Mouse (Mus musculus): ENCODE data around the gene Gpr157. TPM values are rescaled to one million over a fixed set of nuclear protein-coding genes. Genes with fewer than 3 reads are reported as not detected.

Gpr157 gene
- polyA plus RNA-seq, 1 experiment from 2014 or later: 0.26 TPM

DNA sequence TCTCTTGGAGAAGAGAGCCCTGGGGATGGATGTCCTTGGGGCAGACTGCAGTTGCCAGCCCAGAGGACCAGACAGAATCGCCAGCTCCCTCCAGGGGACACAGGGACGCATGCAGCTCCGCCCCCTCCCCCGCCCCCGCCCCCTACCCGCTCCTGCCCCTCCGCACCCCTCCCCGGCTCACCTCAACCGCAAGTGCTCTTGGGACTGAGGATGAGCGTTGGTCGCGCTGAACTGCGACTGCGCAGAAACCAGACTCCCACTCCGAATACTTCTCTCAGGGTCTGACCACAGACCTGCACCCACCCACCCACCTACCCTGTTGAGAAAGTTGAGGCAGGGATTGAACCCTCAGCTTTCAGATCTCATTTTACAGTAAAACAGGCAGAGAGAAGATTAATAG lies 31.9 kb downstream of the Gpr157 start, which contains the start of gene Slc2a5:
Slc2a5 (plus strand) TSS at position 229 of the 400 bp plus-strand sequence.
- Histone ChIP-seq H3K9ac (replicated peaks) (no peak within 1 kb of the TSS), H3K27me3 (no peaks in the 10 kb centered on the region), H3K4me3 (replicated peaks) (peak within 1 kb of the TSS; percentile 13; the same call in 1 of the 2 replicates), H3K27ac (no peak within 1 kb of the TSS), H3K4me2 (replicated peaks) (peak within 1 kb of the TSS; percentile 41), H3K9me3 (no peaks in the 10 kb centered on the region), H3K36me3 (no peaks in the 10 kb centered on the region), H3K4me1 (replicated peaks) (peaks cover 8% of the 10 kb centered on the region; the same call in 1 of the 2 replicates)
- 5% methylated on average over 13 of the region's 15 CpGs for WGBS
- 0 out of 2 replicates have a peak, but pooled peaks have one; percentile 37 for ATAC-seq

GRCm38 (mm10) chr4:150119640-150120039 lies 32.5 kb downstream of the Gpr157 start:
- Histone ChIP-seq H3K27me3 (no peaks in the 10 kb centered on the region), H3K4me3 (replicated peaks) (0 out of 2 replicates have a peak overlapping the region, but pooled peaks have one; percentile 13), H3K9me3 (no peaks in the 10 kb centered on the region), H3K4me2 (replicated peaks) (peak overlapping the region; percentile 41), H3K4me1 (replicated peaks) (peaks cover 8% of the 10 kb centered on the region; the same call in 1 of the 2 replicates), H3K27ac (no peak overlapping the region), H3K36me3 (no peaks in the 10 kb centered on the region), H3K9ac (replicated peaks) (no peak overlapping the region)
- 75% methylated on average over 14 of the region's 14 CpGs for WGBS
- ATAC-seq: no peak

DNA sequence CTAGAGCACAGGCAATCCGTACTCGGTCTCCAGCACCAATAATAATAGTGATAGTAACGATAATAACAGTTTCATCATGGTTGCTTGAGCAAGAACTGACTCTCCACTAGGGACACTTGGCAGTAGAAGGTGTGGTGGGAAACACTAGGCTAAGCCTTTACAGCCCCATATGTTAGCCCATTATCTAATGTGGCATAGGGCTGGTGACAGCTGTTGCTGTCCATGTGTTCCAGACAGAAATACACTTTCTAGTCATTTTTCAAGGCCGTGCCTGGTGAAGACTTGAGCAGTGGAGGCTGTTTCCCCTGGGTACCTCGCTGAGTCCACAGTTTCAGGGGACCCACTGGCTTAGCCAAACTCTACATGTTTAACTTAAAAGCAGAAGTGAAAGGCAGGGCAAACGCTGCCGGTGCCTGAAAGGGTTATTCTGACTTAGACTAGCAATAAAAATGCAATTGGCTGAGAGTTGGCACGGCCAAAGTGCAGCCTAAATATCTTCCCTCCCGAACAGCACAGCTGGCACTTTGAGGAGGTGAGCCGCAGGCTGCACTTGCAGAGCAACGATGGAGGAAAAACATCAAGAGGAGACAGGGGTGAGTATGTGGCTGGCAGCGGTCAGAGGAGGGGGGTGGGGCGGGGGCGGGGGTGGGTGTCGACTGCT lies 33.1 kb downstream of the Gpr157 start:
- Histone ChIP-seq H3K4me1 (replicated peaks) (peaks cover 8% of the 10 kb centered on the region; the same call in 1 of the 2 replicates), H3K4me3 (replicated peaks) (no peak overlapping the region), H3K4me2 (replicated peaks) (no peak overlapping the region), H3K9ac (replicated peaks) (no peak overlapping the region), H3K27me3 (no peaks in the 10 kb centered on the region), H3K36me3 (no peaks in the 10 kb centered on the region), H3K9me3 (no peaks in the 10 kb centered on the region), H3K27ac (no peak overlapping the region)
- WGBS: 67% methylated on average over 15 of the region's 15 CpGs
- ATAC-seq: no peak

DNA sequence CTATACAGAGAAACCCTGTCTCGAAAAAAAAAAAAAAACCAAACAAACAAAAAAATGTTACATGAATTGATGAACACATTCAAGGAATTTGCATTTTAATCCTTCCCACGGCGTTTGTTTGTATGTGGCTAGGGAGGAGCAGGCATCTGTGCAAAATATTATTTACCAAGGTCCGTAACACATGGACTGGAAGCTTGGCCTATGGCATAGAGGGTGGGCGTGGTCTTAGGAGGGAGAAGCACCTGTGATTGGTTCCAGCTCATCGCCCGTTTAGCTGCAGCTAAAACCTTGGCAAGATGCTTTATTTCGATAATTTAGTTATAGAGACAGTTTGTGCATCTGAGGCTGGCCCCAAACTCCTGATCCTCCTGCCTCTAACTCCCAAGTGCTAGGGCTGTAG lies 34.3 kb downstream of the Gpr157 start:
- Histone ChIP-seq H3K27me3 (no peaks in the 10 kb centered on the region), H3K9ac (replicated peaks) (no peak overlapping the region), H3K9me3 (no peaks in the 10 kb centered on the region), H3K4me2 (replicated peaks) (no peak overlapping the region), H3K4me3 (replicated peaks) (no peak overlapping the region), H3K36me3 (no peaks in the 10 kb centered on the region), H3K4me1 (replicated peaks) (peaks cover 8% of the 10 kb centered on the region; the same call in 1 of the 2 replicates), H3K27ac (no peak overlapping the region)
- WGBS: 82% methylated on average over 8 of the region's 8 CpGs
- ATAC-seq: no peak

DNA sequence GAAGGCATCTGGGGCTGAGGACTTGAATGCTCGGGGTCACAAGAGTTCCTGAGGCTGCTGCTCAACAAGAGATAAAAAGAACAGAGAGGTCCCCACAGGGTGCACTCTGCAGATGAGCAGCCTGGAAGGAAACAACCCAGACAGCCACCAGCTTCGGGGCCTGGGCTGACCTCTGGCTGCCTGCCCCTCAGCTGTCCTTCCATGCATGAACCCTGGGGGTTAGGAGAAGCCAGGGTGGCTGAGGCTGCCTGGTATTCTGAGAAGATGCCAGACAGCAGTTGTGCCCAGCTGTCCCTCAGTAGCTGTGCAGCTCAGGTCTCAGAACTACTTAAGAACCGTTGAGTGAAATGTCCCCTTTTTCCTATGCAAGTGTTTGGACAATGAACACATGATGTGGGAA lies 35.3 kb downstream of the Gpr157 start:
- WGBS: 62% methylated on average over 3 of the region's 3 CpGs

DNA sequence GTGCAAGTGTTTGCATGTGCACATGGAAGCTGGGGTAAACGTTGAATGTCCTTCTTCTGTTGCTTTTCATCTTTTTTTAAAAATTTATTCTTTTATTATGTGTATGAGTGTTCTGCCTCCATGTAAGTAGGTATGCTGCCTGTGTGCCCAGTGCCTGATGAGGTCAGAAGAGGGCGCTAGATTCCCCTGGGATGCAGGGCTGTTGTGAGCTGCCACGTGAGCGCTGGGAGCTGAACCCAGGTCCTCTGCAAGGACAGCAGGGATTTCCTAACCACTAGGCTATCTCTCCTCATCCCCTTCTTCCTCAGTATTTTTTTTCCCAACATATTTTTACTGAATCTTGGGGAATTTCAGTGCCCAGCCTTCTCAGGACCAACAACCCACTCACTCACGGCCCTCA lies 39.2 kb downstream of the Gpr157 start:
- Histone ChIP-seq H3K27ac (no peak overlapping the region), H3K4me1 (replicated peaks) (no peaks in the 10 kb centered on the region), H3K4me3 (replicated peaks) (no peak overlapping the region), H3K4me2 (replicated peaks) (no peak overlapping the region), H3K9ac (replicated peaks) (no peak overlapping the region), H3K27me3 (no peaks in the 10 kb centered on the region), H3K9me3 (no peaks in the 10 kb centered on the region), H3K36me3 (no peaks in the 10 kb centered on the region)
- WGBS: 94% methylated on average over 5 of the region's 5 CpGs
- ATAC-seq: no peak

More for the DNA sequence above, 35.3 kb downstream of the Gpr157 start:
- H3K4me3 ChIP-seq (replicated peaks): no peak overlapping the region
- no peak overlapping the region for H3K27ac ChIP-seq
- H3K9ac ChIP-seq (replicated peaks): no peak overlapping the region
- H3K36me3 ChIP-seq: no peaks in the 10 kb centered on the region
- H3K4me1 ChIP-seq (replicated peaks): peaks cover 8% of the 10 kb centered on the region; the same call in 1 of the 2 replicates
- H3K9me3 ChIP-seq: no peaks in the 10 kb centered on the region
- ATAC-seq: no peak
- no peak overlapping the region for H3K4me2 ChIP-seq (replicated peaks)
- no peaks in the 10 kb centered on the region for H3K27me3 ChIP-seq

DNA sequence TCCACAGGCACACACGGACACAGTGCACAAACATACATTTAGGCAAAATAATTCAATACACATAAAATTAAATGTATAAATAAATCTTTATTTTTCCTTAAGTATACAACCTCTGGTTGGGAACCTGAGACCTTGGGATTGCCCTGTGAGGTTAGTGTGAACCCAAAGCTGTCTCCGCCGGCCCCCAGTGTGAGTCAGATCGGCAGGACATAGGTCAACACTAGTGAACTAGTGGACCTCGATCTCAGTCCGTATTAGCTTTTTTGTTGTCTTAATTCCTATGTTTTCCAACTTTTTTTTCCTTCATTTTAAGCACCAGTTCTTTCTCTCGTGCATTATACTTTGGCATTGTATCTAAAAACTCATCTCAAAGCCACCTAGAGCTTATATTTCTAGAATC lies 40.7 kb downstream of the Gpr157 start:
- ATAC-seq: no peak
- Histone ChIP-seq H3K4me3 (replicated peaks) (no peak overlapping the region), H3K9ac (replicated peaks) (no peak overlapping the region), H3K4me2 (replicated peaks) (no peak overlapping the region), H3K27ac (no peak overlapping the region), H3K36me3 (no peaks in the 10 kb centered on the region), H3K4me1 (replicated peaks) (peaks cover 3% of the 10 kb centered on the region), H3K27me3 (no peaks in the 10 kb centered on the region), H3K9me3 (no peaks in the 10 kb centered on the region)
- WGBS: 95% methylated on average over 7 of the region's 7 CpGs

DNA sequence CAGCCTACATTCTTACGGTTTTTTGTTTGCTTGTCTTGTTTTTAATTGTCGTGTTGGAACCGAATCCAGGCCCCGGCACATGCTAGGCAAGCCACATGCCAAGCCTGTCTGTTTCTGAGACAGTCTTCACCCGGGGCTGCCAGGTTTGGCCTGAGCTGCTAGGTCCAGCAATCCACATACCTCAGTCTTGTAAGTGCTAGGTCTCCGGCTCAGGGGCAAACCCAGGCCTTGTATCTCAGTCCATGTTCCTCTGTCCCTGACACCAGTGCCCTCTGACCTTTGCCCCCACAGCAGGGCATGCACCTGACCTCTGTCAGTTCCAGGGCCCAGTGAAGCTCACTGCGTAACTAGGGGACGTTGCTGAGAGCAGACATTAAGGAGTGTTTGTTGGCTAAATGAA lies 41.4 kb downstream of the Gpr157 start:
- no peak for ATAC-seq
- WGBS: 63% methylated on average over 8 of the region's 8 CpGs

DNA sequence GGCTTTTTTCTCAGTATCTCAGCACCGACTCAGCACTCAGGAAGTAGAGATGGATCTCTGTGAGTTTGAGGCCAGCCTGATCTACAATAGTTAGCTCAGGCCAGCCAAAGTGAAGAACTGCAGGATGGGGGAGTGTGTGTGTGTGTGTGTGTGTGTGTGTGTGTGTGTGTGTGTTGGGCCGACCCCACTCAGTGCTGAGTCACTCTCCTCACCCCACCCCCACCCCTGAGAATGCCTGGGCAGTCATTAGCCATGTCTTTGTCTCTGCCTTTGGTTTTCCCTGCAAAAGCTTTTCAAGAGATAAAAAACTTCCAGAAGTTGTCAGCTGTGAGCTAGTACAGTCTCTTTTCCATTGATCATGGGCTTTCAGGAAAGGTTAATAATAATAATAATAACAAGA lies 43.5 kb downstream of the Gpr157 start:
- H3K4me2 ChIP-seq (replicated peaks): no peak overlapping the region
- no peak overlapping the region for H3K4me3 ChIP-seq (replicated peaks)
- 56% methylated on average over 2 of the region's 2 CpGs for WGBS
- no peaks in the 10 kb centered on the region for H3K27me3 ChIP-seq
- no peak overlapping the region for H3K9ac ChIP-seq (replicated peaks)
- no peaks in the 10 kb centered on the region for H3K9me3 ChIP-seq
- peaks cover 6% of the 10 kb centered on the region for H3K4me1 ChIP-seq (replicated peaks)
- ATAC-seq: no peak
- H3K36me3 ChIP-seq: no peaks in the 10 kb centered on the region
- no peak overlapping the region for H3K27ac ChIP-seq

More for the DNA sequence above, 41.4 kb downstream of the Gpr157 start:
- no peak overlapping the region for H3K9ac ChIP-seq (replicated peaks)
- no peaks in the 10 kb centered on the region for H3K36me3 ChIP-seq
- no peak overlapping the region for H3K4me2 ChIP-seq (replicated peaks)
- no peak overlapping the region for H3K4me3 ChIP-seq (replicated peaks)
- H3K27me3 ChIP-seq: no peaks in the 10 kb centered on the region
- H3K4me1 ChIP-seq (replicated peaks): peaks cover 6% of the 10 kb centered on the region
- H3K27ac ChIP-seq: no peak overlapping the region
- no peaks in the 10 kb centered on the region for H3K9me3 ChIP-seq

DNA sequence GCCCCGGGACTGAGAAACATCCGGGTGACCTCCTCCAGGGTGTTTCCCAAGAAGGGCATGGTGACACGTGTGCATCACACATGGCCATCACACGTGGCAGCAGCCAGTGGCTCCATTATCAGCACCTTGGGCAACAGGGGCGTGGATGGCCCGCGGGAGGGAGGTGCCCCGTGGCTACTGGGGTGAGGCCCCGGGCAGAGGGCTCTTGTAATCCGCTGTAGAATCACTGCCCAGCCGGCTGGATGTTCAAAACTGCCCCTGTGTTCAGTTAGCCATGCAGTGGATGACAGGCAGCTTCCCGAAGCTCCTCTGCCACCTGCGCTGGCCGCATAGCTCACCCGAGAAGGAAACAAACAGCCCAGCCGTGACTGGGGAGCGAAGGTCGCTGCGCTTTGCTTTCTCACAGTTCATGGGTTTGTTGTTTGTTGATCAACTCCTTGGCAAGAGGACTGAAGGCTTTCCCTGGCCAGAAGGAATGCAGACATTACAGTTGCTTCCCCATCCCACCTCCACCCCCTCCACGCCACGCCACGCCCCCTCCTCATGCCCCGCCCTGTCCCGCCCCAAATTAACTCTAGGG lies 45.6 kb downstream of the Gpr157 start:
- H3K9ac ChIP-seq (replicated peaks): no peak overlapping the region
- ATAC-seq: no peak
- H3K36me3 ChIP-seq: no peaks in the 10 kb centered on the region
- 0 out of 2 replicates have a peak overlapping the region, but pooled peaks have one; percentile 5 for H3K4me3 ChIP-seq (replicated peaks)
- H3K27ac ChIP-seq: no peak overlapping the region
- peaks cover 8% of the 10 kb centered on the region for H3K4me1 ChIP-seq (replicated peaks)
- H3K4me2 ChIP-seq (replicated peaks): peak overlapping the region; percentile 40
- 26% methylated on average over 24 of the region's 24 CpGs for WGBS
- no peaks in the 10 kb centered on the region for H3K9me3 ChIP-seq
- H3K27me3 ChIP-seq: no peaks in the 10 kb centered on the region

GRCm38 (mm10) chr4:150135254-150135653 lies 48.1 kb downstream of the Gpr157 start:
- no peak overlapping the region for H3K4me2 ChIP-seq (replicated peaks)
- ATAC-seq: no peak
- no peaks in the 10 kb centered on the region for H3K36me3 ChIP-seq
- H3K4me3 ChIP-seq (replicated peaks): no peak overlapping the region
- H3K27ac ChIP-seq: no peak overlapping the region
- H3K9me3 ChIP-seq: no peaks in the 10 kb centered on the region
- H3K4me1 ChIP-seq (replicated peaks): peaks cover 18% of the 10 kb centered on the region
- peaks cover 5% of the 10 kb centered on the region; the same call in 1 of the 2 replicates for H3K27me3 ChIP-seq
- WGBS: 88% methylated on average over 7 of the region's 7 CpGs
- no peak overlapping the region for H3K9ac ChIP-seq (replicated peaks)

- Histone ChIP-seq H3K4me3 (replicated peaks) (no peak overlapping the region), H3K4me2 (replicated peaks) (no peak overlapping the region), H3K27ac (no peak overlapping the region), H3K4me1 (replicated peaks) (peaks cover 18% of the 10 kb centered on the region), H3K9me3 (no peaks in the 10 kb centered on the region), H3K36me3 (no peaks in the 10 kb centered on the region), H3K27me3 (peaks cover 5% of the 10 kb centered on the region; the same call in 1 of the 2 replicates), H3K9ac (replicated peaks) (no peak overlapping the region)
- peak; percentile 32; the same call in 1 of the 2 replicates for ATAC-seq
- 5% methylated on average over 10 of the region's 10 CpGs for WGBS
Observed at GRCm38 (mm10) chr4:150136693-150137092, 49.5 kb downstream of the Gpr157 start.
